Mouse (Mus musculus) midbrain, embryonic 13.5 days (tissue): ENCODE data around the gene Abracl. TPM values are rescaled to one million over a fixed set of nuclear protein-coding genes. Genes with fewer than 3 reads are reported as not detected.
A peak's percentile ranks its signal among the peaks of the same experiment; 100 is the strongest.

Source experiments
- ATAC-seq: fragments of 200-750 bp; cut with Nextera tagmentation; 2 replicates; pipeline ENCODE4 v1.8.0; 2017; ENCODE audit warnings: mild to moderate bottlenecking, moderate TSS enrichment, moderate library complexity
- H3K27ac ChIP-seq: fragments of 300-500 bp; sonication (generic); 2 replicates; pipeline ENCODE4 v1.5.1; 2015; ENCODE audit warnings: inconsistent platforms, mild to moderate bottlenecking, moderate library complexity
- H3K27me3 ChIP-seq: fragments of 300-500 bp; sonication (generic); 2 replicates; pipeline ENCODE4 v1.6.1; 2015; ENCODE audit warnings: mild to moderate bottlenecking, inconsistent platforms
- H3K36me3 ChIP-seq: fragments of 300-500 bp; sonication (generic); 2 replicates; pipeline ENCODE4 v1.6.1; 2015; ENCODE audit warnings: mild to moderate bottlenecking, inconsistent platforms
- H3K4me1 ChIP-seq: fragments of 300-500 bp; sonication (generic); replicated peaks from 2 replicates; pipeline ENCODE4 v1.6.1; 2015; ENCODE audit warnings: inconsistent platforms
- H3K4me2 ChIP-seq: fragments of 300-500 bp; sonication (generic); replicated peaks from 2 replicates; pipeline ENCODE4 v1.6.1; 2015; ENCODE audit warnings: moderate library complexity, mild to moderate bottlenecking, inconsistent platforms
- H3K4me3 ChIP-seq: fragments of 300-500 bp; sonication (generic); replicated peaks from 2 replicates; pipeline ENCODE4 v1.5.1; 2015; ENCODE audit warnings: mild to moderate bottlenecking, inconsistent platforms
- H3K9ac ChIP-seq: fragments of 300-500 bp; sonication (generic); replicated peaks from 2 replicates; pipeline ENCODE4 v1.6.1; 2015; ENCODE audit warnings: mild to moderate bottlenecking, inconsistent platforms
- H3K9me3 ChIP-seq: fragments of 300-500 bp; sonication (generic); 2 replicates; pipeline ENCODE4 v1.6.1; 2016; ENCODE audit warnings: mild to moderate bottlenecking, inconsistent platforms
- WGBS: fragments of 180-500 bp; shearing (Covaris S2); methylation state at CpG from one replicate; pipeline ENCODE4 v1.1.7; 2015; 5-methylcytosine and 5-hydroxymethylcytosine counted together
- polyA plus RNA-seq: library from polyadenylated mRNA; unstranded; fragments of >200 nt; fragmentation: Nextera tagmentation; extraction: Ambion mirVana; gene quantifications from 2 replicates; pipeline ENCODE4 v1.2.1, GENCODE M21; 2015

The Abracl gene
- 104 and 122 TPM in 2 replicates for polyA plus RNA-seq

DNA sequence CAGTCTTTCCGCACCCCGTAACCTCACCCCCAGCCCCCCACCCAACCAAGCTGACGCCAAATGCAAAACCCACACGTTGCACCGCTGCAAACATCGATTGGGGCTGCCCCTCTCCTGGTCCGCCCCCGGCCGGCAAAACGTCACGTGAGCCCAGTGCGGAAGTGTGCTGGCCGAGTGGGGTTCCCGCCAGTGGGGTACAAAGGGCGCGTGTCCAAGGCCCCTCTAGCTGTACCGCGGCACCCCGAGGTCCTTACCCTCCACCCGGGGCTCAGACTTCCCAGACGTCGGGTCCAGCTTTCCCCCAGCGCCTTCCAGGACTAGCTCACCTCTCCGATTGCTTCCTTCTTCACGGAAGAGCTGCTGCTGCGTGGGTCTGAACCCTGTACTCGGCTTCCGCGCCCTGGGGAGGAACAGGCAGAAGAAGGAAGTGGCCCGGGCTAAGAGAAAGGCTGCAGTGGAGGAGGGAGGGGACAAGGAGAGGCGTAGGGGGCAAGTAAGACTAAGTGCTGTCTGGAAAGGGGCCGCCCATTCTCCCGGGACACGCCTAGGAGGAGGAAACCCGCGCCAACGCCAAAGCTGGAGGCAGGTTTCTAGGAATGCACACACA is at the start of gene Abracl:
Abracl (minus strand) TSS at position 548 of the 607 bp plus-strand sequence.
- Histone ChIP-seq H3K4me1 (peaks cover 15% of the 10 kb centered on the region), H3K9me3 (no peaks in the 10 kb centered on the region), H3K27ac (peak within 1 kb of the TSS; percentile 94), H3K36me3 (peaks cover 5% of the 10 kb centered on the region; the same call in 1 of the 2 replicates), H3K4me2 (peak within 1 kb of the TSS; percentile 66), H3K4me3 (peak within 1 kb of the TSS; percentile 73), H3K27me3 (no peaks in the 10 kb centered on the region), H3K9ac (peak within 1 kb of the TSS; percentile 90)
- ATAC-seq: peak; percentile 94
- WGBS: under 1% methylated on average over 37 of the region's 37 CpGs

DNA sequence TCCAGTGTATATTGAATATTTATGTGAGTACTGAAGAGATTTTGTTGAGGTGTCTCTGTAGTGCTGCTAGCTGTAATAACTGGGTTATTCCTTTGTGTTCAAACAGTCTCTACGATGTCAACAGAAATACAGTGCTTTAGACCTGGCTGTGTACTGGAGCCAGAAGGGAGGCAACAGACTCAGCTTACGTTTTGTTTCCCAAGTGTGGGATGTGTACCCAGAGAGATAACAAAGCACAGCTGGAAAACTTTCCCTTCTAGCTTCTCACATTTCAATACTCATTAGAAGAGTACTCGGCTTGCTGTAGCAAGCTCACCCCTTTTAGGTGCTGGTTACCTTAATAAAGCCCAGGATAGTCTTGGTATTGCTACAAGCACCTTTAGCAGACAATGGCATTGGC is 49.8 kb upstream of the Abracl start:
- ATAC-seq: no peak
- Histone ChIP-seq H3K4me2 (no peak overlapping the region), H3K9me3 (no peaks in the 10 kb centered on the region), H3K4me3 (no peak overlapping the region), H3K9ac (no peak overlapping the region), H3K27ac (no peak overlapping the region), H3K36me3 (peaks cover 5% of the 10 kb centered on the region; the same call in 1 of the 2 replicates), H3K4me1 (peaks cover 10% of the 10 kb centered on the region), H3K27me3 (no peaks in the 10 kb centered on the region)
- 80% methylated on average over 3 of the region's 3 CpGs for WGBS

DNA sequence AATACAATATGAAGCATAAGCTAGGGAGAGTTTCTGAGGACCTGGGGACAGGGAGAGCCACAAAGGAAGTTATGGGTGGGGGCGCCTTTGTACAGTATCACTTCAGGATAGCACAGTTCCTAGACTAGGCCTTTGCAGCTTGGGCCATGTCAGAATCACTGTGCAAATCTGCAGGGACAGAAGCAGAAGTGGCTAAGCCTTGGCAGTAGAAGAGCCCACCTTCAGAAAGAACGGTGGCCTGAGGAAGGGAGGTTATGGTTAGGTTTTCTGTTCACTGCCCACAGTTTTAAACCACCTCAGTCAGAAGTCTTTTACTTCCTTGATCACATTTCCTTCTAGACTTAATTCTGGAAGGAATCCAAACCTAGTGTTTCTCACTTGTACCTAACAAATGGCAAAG is 47.5 kb upstream of the Abracl start:
- Histone ChIP-seq H3K9me3 (no peaks in the 10 kb centered on the region), H3K4me1 (peaks cover 20% of the 10 kb centered on the region), H3K27me3 (no peaks in the 10 kb centered on the region), H3K4me3 (no peak overlapping the region), H3K4me2 (no peak overlapping the region), H3K36me3 (no peaks in the 10 kb centered on the region), H3K27ac (no peak overlapping the region), H3K9ac (no peak overlapping the region)
- no peak for ATAC-seq
- WGBS: 92% methylated on average over 2 of the region's 2 CpGs

DNA sequence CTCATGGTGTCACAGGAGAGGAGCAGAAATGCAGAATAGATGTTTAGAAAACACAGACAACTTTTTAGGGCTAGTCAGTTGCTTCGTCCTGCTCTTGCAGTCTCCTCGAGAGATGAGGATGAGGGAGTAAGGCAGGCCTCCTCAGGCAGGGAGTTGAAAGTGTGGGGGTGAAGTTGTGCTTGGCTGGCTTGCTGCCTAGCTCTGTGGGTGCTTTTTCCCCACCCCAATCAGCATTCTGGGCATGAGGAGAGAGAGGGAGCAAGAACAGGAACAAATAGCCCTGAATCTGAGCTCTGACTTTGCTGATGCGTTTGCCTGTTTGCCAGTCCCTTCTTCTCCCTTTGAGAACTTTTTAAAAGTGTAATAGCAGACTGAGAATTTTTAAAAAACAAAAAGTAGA is 47.1 kb upstream of the Abracl start:
- Histone ChIP-seq H3K9ac (no peak overlapping the region), H3K27me3 (no peaks in the 10 kb centered on the region), H3K9me3 (no peaks in the 10 kb centered on the region), H3K4me2 (no peak overlapping the region), H3K4me3 (no peak overlapping the region), H3K4me1 (peaks cover 21% of the 10 kb centered on the region), H3K36me3 (no peaks in the 10 kb centered on the region), H3K27ac (no peak overlapping the region)
- no peak for ATAC-seq
- whole genome bisulfite sequencing: 73% methylated on average over 3 of the region's 3 CpGs

DNA sequence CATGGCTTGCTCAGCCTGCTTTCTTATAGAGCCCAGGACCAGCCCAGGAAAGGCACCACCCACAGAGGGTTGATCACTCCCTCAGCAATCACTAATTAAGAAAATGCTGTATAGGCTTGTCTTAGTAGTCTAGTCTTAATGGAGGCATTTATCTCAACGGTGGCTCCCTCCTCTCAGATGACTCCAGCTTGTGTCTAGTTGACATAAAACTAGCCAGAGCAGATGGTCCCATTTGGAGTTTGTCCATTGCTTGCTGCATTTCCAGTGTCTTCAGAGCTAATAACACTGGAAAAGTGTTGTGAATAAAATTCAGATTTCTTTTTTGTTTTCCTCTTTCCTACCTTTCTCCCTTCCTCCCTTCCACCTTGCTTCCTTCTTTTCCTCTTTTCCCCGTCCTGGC is 46.5 kb upstream of the Abracl start:
- no peaks in the 10 kb centered on the region for H3K9me3 ChIP-seq
- 83% methylated on average over 2 of the region's 2 CpGs for WGBS
- H3K4me1 ChIP-seq: peaks cover 27% of the 10 kb centered on the region
- no peak overlapping the region for H3K4me3 ChIP-seq
- ATAC-seq: no peak
- H3K9ac ChIP-seq: no peak overlapping the region
- no peaks in the 10 kb centered on the region for H3K27me3 ChIP-seq
- no peak overlapping the region for H3K27ac ChIP-seq
- H3K4me2 ChIP-seq: no peak overlapping the region
- H3K36me3 ChIP-seq: no peaks in the 10 kb centered on the region

DNA sequence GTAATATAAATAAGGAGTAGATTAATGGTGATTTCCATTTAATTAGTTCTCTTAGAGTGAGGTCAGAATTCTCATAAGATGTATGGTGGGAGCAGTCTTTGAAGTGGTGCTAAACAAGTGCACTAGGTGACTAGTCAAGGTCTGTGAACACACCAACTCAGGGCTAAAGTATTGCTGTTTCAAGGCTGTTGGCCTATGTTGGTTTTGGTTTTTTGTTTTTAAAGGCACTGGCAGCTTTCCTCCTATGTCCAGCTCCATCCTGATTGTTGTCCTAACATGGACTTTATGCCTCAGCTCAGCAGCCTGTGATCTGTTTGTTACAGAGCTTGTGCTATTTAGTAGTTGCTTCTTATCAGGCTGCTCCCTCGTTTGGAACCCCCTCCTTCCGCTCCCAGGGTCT is 45.8 kb upstream of the Abracl start:
- no peaks in the 10 kb centered on the region for H3K27me3 ChIP-seq
- H3K4me1 ChIP-seq: peaks cover 27% of the 10 kb centered on the region
- H3K27ac ChIP-seq: no peak overlapping the region
- no peak for ATAC-seq
- no peaks in the 10 kb centered on the region for H3K36me3 ChIP-seq
- H3K9me3 ChIP-seq: no peaks in the 10 kb centered on the region
- 90% methylated on average over 2 of the region's 2 CpGs for WGBS
- H3K9ac ChIP-seq: no peak overlapping the region
- H3K4me2 ChIP-seq: no peak overlapping the region
- H3K4me3 ChIP-seq: no peak overlapping the region

DNA sequence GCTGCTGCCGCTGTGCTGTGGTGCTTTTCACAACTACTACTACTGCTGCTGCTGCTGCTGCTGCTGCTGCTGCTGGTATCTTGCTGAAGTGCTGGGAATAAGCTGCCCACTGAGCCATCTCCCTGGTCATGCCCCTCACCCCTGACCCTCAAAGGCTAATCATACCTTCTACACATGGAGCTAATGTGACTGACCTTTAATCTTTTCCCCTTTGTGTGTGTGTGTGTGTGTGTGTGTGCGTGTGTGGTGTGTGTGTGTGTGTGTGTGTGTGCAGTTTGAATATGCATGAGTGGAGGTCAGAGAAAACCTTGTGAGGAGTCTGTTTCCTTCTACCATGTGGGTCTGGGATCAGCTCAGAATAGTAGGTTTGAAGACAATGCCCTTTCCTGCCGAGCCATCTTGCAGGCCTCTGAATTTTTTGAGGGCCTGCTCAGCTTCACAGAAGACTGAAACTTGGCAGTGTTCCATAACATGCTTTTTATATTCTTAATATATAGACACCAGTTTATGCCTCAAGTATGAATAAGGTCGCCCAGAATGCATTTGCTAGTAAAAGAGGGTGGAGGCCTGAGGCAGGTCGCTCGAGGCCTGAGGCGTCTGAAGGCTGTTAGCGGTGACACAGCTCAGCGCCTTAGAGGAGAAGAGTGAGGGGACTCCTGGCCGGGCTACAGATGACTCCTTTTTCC is 44.8 kb upstream of the Abracl start:
- ATAC-seq: peak; percentile 59; the same call in 1 of the 2 replicates
- Histone ChIP-seq H3K27ac (peak overlapping the region; percentile 30; the same call in 1 of the 2 replicates), H3K4me3 (no peak overlapping the region), H3K36me3 (no peaks in the 10 kb centered on the region), H3K9me3 (no peaks in the 10 kb centered on the region), H3K4me2 (no peak overlapping the region), H3K4me1 (peaks cover 27% of the 10 kb centered on the region), H3K9ac (no peak overlapping the region; the same call in 1 of the 2 replicates), H3K27me3 (no peaks in the 10 kb centered on the region)
- WGBS: 66% methylated on average over 10 of the region's 10 CpGs

DNA sequence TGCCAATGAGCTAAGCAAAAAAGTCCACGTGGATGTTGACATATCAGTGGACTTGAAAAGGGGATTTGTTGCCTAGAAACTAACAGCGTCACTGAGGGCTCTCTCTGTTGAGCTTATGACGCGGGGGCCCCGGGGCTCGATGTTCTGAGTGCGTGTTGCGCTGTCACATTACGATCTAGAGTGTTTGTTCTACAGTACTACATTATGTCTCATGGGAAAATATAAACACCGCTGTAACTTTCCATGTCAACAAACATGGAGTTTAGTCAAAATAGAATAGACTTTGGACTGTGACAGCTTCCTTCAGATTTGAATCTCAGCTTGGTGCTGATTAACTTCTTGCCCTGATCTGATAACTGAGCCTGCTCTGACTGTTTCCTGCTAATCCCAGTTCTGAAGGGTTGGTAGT is 42.9 kb upstream of the Abracl start:
- Histone ChIP-seq H3K9ac (no peak overlapping the region), H3K4me1 (peaks cover 27% of the 10 kb centered on the region), H3K4me2 (no peak overlapping the region), H3K4me3 (no peak overlapping the region), H3K9me3 (no peaks in the 10 kb centered on the region), H3K36me3 (no peaks in the 10 kb centered on the region), H3K27me3 (no peaks in the 10 kb centered on the region), H3K27ac (no peak overlapping the region)
- ATAC-seq: no peak
- WGBS: 67% methylated on average over 10 of the region's 10 CpGs

DNA sequence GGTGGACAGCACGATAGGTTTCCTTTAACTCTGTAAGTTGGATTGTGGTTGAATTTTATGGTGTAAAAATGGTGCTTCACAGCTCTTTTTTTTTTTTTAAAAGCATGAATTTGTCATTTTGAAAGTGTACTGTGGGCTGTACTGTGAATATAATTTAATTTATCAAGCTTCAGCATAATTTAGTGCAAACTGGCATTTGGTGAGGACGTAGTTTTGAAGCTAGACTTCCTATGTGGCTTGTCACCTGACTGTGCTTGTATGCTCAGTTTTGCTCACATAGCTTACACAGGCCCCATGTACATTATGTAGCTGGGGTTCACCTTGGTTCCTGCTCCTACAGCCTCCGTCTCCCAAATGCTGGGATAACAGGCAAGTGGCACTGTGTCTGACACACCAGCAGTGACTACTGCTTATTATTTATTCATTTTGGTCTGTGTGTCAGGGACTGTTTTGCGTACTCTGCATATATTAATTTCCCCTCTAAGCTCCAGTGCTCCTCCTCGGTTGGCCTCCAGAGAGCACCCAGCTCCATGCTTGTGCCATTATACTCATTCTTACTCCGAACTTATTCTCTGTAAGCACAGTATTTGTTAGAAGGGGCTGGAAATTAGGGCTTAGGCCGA is 41.6 kb upstream of the Abracl start:
- ATAC-seq: peak; percentile 38; the same call in 1 of the 2 replicates
- Histone ChIP-seq H3K4me1 (peaks cover 25% of the 10 kb centered on the region), H3K36me3 (no peaks in the 10 kb centered on the region), H3K9ac (no peak overlapping the region), H3K9me3 (no peaks in the 10 kb centered on the region), H3K4me3 (no peak overlapping the region), H3K4me2 (no peak overlapping the region), H3K27ac (no peak overlapping the region), H3K27me3 (no peaks in the 10 kb centered on the region)
- 74% methylated on average over 7 of the region's 7 CpGs for WGBS

DNA sequence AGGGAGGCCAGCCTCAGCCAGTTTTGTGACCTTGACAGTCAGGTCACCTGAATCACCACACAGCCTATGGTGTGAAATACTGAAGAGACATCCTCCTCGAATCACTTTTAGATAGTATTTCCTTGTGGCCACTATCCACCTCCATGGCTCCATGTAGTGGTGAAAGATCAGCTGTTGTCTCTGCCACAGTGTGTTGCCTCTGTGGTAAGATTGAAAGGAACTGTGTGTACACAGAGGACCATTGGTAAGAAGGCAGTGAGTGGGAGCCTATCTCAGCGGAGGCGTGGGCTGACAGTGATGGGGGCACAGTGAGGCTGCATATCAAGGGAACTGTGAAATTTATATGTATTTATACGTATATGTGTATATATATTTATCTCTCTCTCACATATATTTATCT is 38.4 kb upstream of the Abracl start:
- Histone ChIP-seq H3K27ac (no peak overlapping the region), H3K4me2 (no peak overlapping the region), H3K27me3 (no peaks in the 10 kb centered on the region), H3K36me3 (no peaks in the 10 kb centered on the region), H3K9ac (no peak overlapping the region), H3K4me1 (peaks cover 33% of the 10 kb centered on the region), H3K9me3 (no peaks in the 10 kb centered on the region), H3K4me3 (no peak overlapping the region)
- WGBS: 93% methylated on average over 4 of the region's 4 CpGs
- no peak for ATAC-seq

DNA sequence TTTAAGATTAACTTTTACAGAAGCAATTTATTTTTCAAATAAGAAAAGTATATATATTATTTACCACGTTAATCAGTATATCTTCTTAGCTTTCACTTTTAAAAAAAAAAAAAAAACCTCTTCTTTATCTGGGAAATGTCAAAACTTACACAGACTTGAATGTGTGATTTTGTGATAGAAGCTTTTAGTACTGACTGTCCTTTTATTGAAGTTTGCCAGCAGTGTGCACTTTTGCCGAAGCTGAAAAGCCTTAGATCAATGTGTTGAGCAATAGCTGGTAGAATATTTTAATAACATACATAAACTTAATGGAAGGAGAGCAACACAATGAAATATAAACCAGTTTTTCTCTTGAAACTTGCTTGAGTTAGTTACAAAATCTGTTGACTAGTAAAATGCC is 37.7 kb upstream of the Abracl start:
- Histone ChIP-seq H3K27me3 (no peaks in the 10 kb centered on the region), H3K4me1 (peaks cover 33% of the 10 kb centered on the region), H3K4me2 (no peak overlapping the region), H3K27ac (no peak overlapping the region), H3K4me3 (no peak overlapping the region), H3K36me3 (no peaks in the 10 kb centered on the region), H3K9me3 (no peaks in the 10 kb centered on the region), H3K9ac (no peak overlapping the region)
- ATAC-seq: no peak
- WGBS: 91% methylated on average over 2 of the region's 2 CpGs

DNA sequence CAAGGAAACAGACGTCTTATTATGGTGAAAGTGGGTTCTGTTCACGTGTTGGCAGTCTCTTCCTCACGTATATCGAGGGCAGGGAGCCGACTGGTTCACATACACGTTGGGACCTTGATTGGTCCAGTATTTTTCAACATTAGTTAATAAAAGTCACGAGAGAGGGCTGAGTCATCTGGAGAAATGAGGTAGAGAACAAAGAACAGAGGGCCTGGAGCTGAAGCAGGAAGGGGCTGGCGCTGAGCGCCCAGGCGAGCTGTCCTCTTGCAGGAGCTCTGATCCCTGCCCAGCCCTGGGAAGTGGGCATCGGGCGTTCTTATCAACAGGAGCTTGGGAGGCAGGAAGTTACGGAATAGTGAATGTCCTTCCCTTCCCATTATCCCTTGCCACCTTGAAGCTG is 36.7 kb upstream of the Abracl start:
- no peak for ATAC-seq

More for the DNA sequence above, 36.7 kb upstream of the Abracl start:
- Histone ChIP-seq H3K4me1 (peaks cover 28% of the 10 kb centered on the region), H3K4me2 (no peak overlapping the region), H3K4me3 (no peak overlapping the region), H3K36me3 (no peaks in the 10 kb centered on the region), H3K27ac (no peak overlapping the region), H3K9me3 (no peaks in the 10 kb centered on the region), H3K27me3 (no peaks in the 10 kb centered on the region), H3K9ac (no peak overlapping the region)
- 91% methylated on average over 13 of the region's 13 CpGs for WGBS
